Comparison of ENCODE assay signal across 9 mouse cellular contexts in genomic region chr7:45714630-45715089, GRCm38 (mm10). TPM values are rescaled to one million over a fixed set of nuclear protein-coding genes. Genes with fewer than 3 reads are reported as not detected.
DNase-seq lines count a peak whose midpoint lies in the region; ATAC-seq lines count a peak whose summit lies in the region.
"Had no signal": no experiment of that assay in that cellular context is flagged by ENCODE, and none has a peak within 500 bp of the region (broad histone marks: within the 10 kb centered on the region; RNA-seq: fewer than 3 reads in every experiment).

No protein-coding gene starts in this region.

- peaks cover 31% of the 10 kb centered on the region for H3K36me3 ChIP-seq in heart, embryonic 15.5 days
- peaks cover 48% of the 10 kb centered on the region for H3K36me3 ChIP-seq in intestine, embryonic 14.5 days (ENCODE audit: control insufficient read depth, insufficient read depth, low read length)

- ATAC-seq in heart, embryonic 15.5 days (replicated peaks; ENCODE audit: insufficient number of reproducible peaks, insufficient read depth, low FRiP score, low read depth): peak; percentile 15
- ATAC-seq in intestine, embryonic 14.5 days (replicated peaks; ENCODE audit: low FRiP score, low TSS enrichment, low read depth): peak; percentile 61

- peak overlapping the region; percentile 63 for H3K9ac ChIP-seq in heart, embryonic 15.5 days
- peak overlapping the region; percentile 77 for H3K9ac ChIP-seq in intestine, embryonic 14.5 days (ENCODE audit: low read length)

- WGBS in heart, embryonic 15.5 days: 9% methylated on average over 14 of the region's 14 CpGs
- WGBS in intestine, embryonic 14.5 days: 8% methylated on average over 14 of the region's 14 CpGs

- no peak for DNase-seq in heart, postnatal 4 days
- peak; percentile 57 for DNase-seq in c-Kit-positive CD71-positive TER-119-positive erythroid progenitor cells, embryonic 14.5 days (ENCODE audit: low spot score)
- peak; percentile 65 for DNase-seq in intestine, embryonic 14.5 days (ENCODE audit: low spot score)
- peak; percentile 58 for DNase-seq in lung, postnatal 10 days
- no peak for DNase-seq in left cerebral cortex, postnatal 36 days (ENCODE audit: low spot score in 2 of 2)
- no peak for DNase-seq in adrenal gland, postnatal 4 days (ENCODE audit: low spot score in 2 of 2)
- DNase-seq in thymus, postnatal 25 days: no peak

- H3K27ac ChIP-seq in heart, embryonic 15.5 days: 0 out of 2 replicates have a peak overlapping the region, but pooled peaks have one; percentile 10
- peak overlapping the region; percentile 82 for H3K27ac ChIP-seq in intestine, embryonic 14.5 days (ENCODE audit: low read depth)

- intact Hi-C loops in left cerebral cortex, postnatal 36 days (cut with DNase I): no loop called here

- H3K9me3 ChIP-seq in heart, embryonic 15.5 days (replicated peaks): no peaks in the 10 kb centered on the region
- no peaks in the 10 kb centered on the region for H3K9me3 ChIP-seq in intestine, embryonic 14.5 days (ENCODE audit: control insufficient read depth, low read length)

- peaks cover 40% of the 10 kb centered on the region for H3K4me1 ChIP-seq in heart, embryonic 15.5 days (replicated peaks)
- H3K4me1 ChIP-seq in intestine, embryonic 14.5 days (replicated peaks; ENCODE audit: control insufficient read depth, insufficient read depth, low read length): peaks cover 30% of the 10 kb centered on the region

- peak overlapping the region; percentile 69 for H3K4me3 ChIP-seq in heart, embryonic 15.5 days
- H3K4me3 ChIP-seq in intestine, embryonic 14.5 days (ENCODE audit: low read depth, low read length): peak overlapping the region; percentile 69

- no peaks in the 10 kb centered on the region for H3K27me3 ChIP-seq in heart, embryonic 15.5 days
- no peaks in the 10 kb centered on the region for H3K27me3 ChIP-seq in intestine, embryonic 14.5 days (replicated peaks; ENCODE audit: control insufficient read depth, insufficient read depth, low read length)

- peak overlapping the region; percentile 80 for H3K4me2 ChIP-seq in heart, embryonic 15.5 days
- H3K4me2 ChIP-seq in intestine, embryonic 14.5 days (ENCODE audit: low read length): peak overlapping the region; percentile 82

RNA-seq across cellular contexts. Expression of gene Rpl18, which starts 0.6 kb away (rescaled TPM):
- 540 and 572 TPM in 2 replicates for polyA plus RNA-seq in heart, embryonic 15.5 days (2015; fragmentation: Nextera tagmentation; extraction: Ambion mirVana)
- 100 to 1,000 TPM; 787 to 798 TPM for total RNA-seq in heart, postnatal 4 days (2021)
- polyA plus RNA-seq in intestine, embryonic 14.5 days (2014; fragmentation: Nextera tagmentation; extraction: Ambion mirVana): 1,434 and 1,450 TPM in 2 replicates
- total RNA-seq in left cerebral cortex, postnatal 36 days (2021): 100 to 1,000 TPM; 284 to 337 TPM
- 1,000 to 10,000 TPM; 1,215 to 1,230 TPM for total RNA-seq in adrenal gland, postnatal 4 days (2021)

RNA-seq across cellular contexts. Expression of gene Sphk2, which starts 3.1 kb away (rescaled TPM):
- polyA plus RNA-seq in heart, embryonic 15.5 days (2015; fragmentation: Nextera tagmentation; extraction: Ambion mirVana): 13.7 and 21.0 TPM in 2 replicates
- 10 to 100 TPM; 14.2 to 16.7 TPM for total RNA-seq in heart, postnatal 4 days (2021)
- 27.3 and 28.1 TPM in 2 replicates for polyA plus RNA-seq in intestine, embryonic 14.5 days (2014; fragmentation: Nextera tagmentation; extraction: Ambion mirVana)
- total RNA-seq in left cerebral cortex, postnatal 36 days (2021): 10 to 100 TPM; 29.9 to 30.0 TPM
- 10 to 100 TPM; 30.1 to 33.3 TPM for total RNA-seq in adrenal gland, postnatal 4 days (2021)

RNA-seq across cellular contexts. Expression of gene Fam83e, which starts 6.4 kb away (rescaled TPM):
- polyA plus RNA-seq in heart, embryonic 15.5 days (2015; fragmentation: Nextera tagmentation; extraction: Ambion mirVana): 0.25 and 0.65 TPM in 2 replicates
- total RNA-seq in heart, postnatal 4 days (2021): under 1 TPM; 0.38 to 0.43 TPM
- polyA plus RNA-seq in intestine, embryonic 14.5 days (2014; fragmentation: Nextera tagmentation; extraction: Ambion mirVana): 4.1 and 5.8 TPM in 2 replicates
- total RNA-seq in left cerebral cortex, postnatal 36 days (2021): not detected
- total RNA-seq in adrenal gland, postnatal 4 days (2021): under 1 TPM; 0.45 to 0.62 TPM

RNA-seq across cellular contexts. Expression of gene Dbp, which starts 9.8 kb away (rescaled TPM):
- polyA plus RNA-seq in heart, embryonic 15.5 days (2015; fragmentation: Nextera tagmentation; extraction: Ambion mirVana): 3.0 and 4.3 TPM in 2 replicates
- 10 to 100 TPM; 22.6 to 25.1 TPM for total RNA-seq in heart, postnatal 4 days (2021)
- polyA plus RNA-seq in intestine, embryonic 14.5 days (2014; fragmentation: Nextera tagmentation; extraction: Ambion mirVana): 3.7 and 4.0 TPM in 2 replicates
- total RNA-seq in left cerebral cortex, postnatal 36 days (2021): 100 to 1,000 TPM; 128 to 138 TPM
- 100 to 1,000 TPM; 101 to 129 TPM for total RNA-seq in adrenal gland, postnatal 4 days (2021)

RNA-seq across cellular contexts. Expression of gene Spaca4, which starts 11.0 kb away (rescaled TPM):
- polyA plus RNA-seq in heart, embryonic 15.5 days (2015; fragmentation: Nextera tagmentation; extraction: Ambion mirVana): not detected in 2 replicates
- total RNA-seq in heart, postnatal 4 days (2021): not detected
- polyA plus RNA-seq in intestine, embryonic 14.5 days (2014; fragmentation: Nextera tagmentation; extraction: Ambion mirVana): 0.45 TPM in 1 of 2 replicates, not detected in the other
- not detected for total RNA-seq in left cerebral cortex, postnatal 36 days (2021)
- not detected for total RNA-seq in adrenal gland, postnatal 4 days (2021)
- total RNA-seq: neutrophil, adult 5-6 weeks had no signal

Comparison
In these comparisons a context has a peak if more than half of its experiments do, and no peak if none do; other contexts are left out.
1. DNase-seq: peak in c-Kit-positive CD71-positive TER-119-positive erythroid progenitor cells, embryonic 14.5 days (single experiment), intestine, embryonic 14.5 days (single experiment) and lung, postnatal 10 days (single experiment); none in heart, postnatal 4 days (single experiment), left cerebral cortex, postnatal 36 days (0 of 2), adrenal gland, postnatal 4 days (0 of 2) and thymus, postnatal 25 days (single experiment).